Mouse (Mus musculus) cerebellum, adult 8-10 months (tissue): ENCODE results near the gene Gm13271.
"Not testable (repeated sequence)": the region's sequence is repeated elsewhere in the genome, so short reads cannot be mapped to it uniquely, and the experiment has no call there.

ENCODE experiments used
- DNase-seq: peaks from one replicate; pipeline ENCODE4 v3.0.0; 2022

Gm13271 gene

DNA sequence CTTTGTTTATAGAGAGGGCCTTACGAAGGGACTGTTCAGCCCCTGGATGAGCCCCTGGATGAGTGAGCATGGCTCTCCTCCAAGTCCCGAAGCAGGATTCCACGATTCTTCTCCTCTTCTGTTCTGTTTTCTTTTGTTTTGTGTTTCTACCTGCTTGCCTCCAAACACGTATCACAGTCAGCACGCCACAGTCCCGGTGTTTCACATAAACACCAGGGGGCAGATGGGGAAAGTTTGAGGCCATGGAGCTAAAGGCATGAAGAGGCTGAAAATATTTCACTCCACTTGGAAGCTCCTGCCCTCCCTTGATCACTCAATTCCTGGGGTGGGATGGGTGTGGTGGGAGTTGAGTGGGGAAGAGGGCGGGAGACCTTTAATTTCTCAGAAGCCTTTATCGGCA lies 7.1 kb downstream of the Gm13271 start:
- DNase-seq = peak; percentile 83

DNA sequence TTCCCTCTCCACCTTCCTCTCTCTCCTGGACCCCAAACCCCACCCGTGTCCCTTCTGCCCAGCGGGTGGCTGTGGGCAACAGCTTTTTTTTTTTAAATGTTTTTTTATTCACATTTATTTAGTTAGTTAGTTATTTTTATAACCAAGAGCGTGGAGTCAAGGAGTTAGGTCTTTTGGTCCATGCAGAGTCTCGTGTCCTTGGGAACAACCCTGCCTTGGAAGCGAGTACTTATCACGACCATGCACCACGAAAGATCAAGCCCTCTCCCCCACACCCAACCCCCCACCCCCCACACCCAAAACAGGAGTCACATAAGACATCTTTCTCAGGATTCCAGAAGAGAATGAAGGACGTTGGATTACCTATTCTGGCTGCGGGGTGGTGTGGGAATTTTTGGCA lies 7.7 kb downstream of the Gm13271 start:
- peak; percentile 33 for DNase-seq

DNA sequence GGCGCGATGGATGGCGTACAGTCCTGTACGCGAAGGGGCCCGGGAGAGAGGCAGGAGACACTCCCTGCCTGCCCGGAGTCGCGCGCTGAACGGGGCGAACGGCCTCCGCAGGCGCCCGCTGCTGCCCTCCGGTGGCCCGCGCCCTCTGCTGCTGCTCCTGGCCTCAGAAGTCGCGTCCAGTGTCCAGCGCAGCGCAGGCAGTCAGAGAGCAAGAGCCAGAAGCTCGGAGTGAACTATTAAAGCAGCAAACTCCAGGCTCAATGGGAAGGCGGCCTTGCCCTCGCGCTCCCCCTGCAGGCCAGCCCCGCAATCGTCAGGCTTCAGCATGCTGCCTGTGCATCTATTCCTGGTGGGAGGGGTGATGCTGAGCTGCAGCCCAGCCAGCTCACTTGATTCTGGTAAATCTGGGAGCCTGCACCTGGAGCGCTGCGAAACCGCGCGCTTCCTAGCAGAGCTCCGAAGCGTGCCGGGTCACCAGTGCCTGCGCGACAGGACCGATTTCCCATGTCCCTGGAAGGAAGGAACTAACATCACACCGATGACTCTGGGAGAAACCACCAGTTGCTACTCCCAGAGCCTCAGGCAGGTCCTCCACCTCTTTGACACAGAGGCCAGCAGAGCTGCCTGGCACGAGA lies 8.8 kb downstream of the Gm13271 start:
- peak; percentile 37 for DNase-seq

DNA sequence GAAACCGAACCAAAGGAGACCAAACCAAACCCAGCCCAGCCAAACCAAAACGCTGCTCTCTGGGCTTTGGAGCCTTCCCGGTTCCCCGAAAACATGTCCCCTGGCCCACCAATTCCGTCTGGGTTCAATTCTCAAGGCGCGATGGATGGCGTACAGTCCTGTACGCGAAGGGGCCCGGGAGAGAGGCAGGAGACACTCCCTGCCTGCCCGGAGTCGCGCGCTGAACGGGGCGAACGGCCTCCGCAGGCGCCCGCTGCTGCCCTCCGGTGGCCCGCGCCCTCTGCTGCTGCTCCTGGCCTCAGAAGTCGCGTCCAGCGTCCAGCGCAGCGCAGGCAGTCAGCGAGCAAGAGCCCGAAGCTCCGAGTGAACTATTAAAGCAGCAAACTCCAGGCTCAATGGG lies 18.9 kb downstream of the Gm13271 start, which contains the start of gene Gm13290:
Gm13290 (plus strand) TSS at position 301 of the 400 bp plus-strand sequence.
- not testable (repeated sequence) for DNase-seq

DNA sequence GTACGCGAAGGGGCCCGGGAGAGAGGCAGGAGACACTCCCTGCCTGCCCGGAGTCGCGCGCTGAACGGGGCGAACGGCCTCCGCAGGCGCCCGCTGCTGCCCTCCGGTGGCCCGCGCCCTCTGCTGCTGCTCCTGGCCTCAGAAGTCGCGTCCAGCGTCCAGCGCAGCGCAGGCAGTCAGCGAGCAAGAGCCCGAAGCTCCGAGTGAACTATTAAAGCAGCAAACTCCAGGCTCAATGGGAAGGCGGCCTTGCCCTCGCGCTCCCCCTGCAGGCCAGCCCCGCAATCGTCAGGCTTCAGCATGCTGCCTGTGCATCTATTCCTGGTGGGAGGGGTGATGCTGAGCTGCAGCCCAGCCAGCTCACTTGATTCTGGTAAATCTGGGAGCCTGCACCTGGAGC lies 22.0 kb downstream of the Gm13271 start, which contains the start of gene Gm13289:
Gm13289 (plus strand) TSS at position 301 of the 400 bp plus-strand sequence.
- DNase-seq = not testable (repeated sequence)

DNA sequence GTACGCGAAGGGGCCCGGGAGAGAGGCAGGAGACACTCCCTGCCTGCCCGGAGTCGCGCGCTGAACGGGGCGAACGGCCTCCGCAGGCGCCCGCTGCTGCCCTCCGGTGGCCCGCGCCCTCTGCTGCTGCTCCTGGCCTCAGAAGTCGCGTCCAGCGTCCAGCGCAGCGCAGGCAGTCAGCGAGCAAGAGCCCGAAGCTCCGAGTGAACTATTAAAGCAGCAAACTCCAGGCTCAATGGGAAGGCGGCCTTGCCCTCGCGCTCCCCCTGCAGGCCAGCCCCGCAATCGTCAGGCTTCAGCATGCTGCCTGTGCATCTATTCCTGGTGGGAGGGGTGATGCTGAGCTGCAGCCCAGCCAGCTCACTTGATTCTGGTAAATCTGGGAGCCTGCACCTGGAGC lies 24.9 kb downstream of the Gm13271 start, which contains the start of gene Gm13272:
Gm13272 (plus strand) TSS at position 301 of the 400 bp plus-strand sequence.
- DNase-seq = not testable (repeated sequence)

DNA sequence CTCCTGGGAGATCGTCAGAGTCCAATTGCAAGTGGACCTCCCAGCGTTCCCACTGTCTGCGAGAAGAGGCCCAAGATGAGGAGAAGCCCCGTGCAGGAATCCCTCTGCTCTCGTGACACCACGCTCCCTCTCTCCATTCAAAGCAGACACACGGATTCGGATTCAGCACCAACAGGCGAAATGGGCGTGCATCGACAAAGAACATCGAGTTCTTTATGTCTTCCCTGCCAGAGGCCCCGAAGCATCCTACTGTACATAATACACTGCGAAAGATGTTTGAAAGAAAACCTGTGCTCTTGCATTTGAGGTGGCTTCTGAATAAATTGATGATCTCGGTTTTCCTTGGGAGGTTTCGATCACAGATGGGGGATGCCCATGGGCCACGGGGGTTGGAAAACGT lies 25.7 kb downstream of the Gm13271 start:
- DNase-seq = not testable (repeated sequence)

DNA sequence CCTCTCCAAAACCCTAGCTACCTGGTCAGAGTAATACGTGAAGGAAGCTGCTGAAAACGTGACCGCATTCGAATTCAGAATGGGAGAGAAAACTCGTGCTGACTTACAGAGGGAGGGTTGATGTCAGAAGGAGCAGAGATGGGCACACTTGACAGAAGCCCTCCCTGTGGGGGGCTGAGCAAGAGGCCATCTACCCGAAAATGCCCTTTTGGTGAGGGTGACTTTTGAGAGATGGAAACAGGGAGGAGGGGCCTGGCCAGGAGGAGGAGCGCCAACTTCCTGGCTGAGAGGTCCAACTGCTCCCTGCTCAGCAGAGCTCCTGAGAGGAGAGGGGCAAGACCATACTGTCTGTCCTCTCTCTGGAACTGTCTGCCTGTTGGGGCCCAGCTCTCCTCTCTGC lies 27.2 kb downstream of the Gm13271 start, which contains the start of gene Ifnz:
Ifnz (plus strand) TSS at position 301 of the 400 bp plus-strand sequence.
- DNase-seq = not testable (repeated sequence)

DNA sequence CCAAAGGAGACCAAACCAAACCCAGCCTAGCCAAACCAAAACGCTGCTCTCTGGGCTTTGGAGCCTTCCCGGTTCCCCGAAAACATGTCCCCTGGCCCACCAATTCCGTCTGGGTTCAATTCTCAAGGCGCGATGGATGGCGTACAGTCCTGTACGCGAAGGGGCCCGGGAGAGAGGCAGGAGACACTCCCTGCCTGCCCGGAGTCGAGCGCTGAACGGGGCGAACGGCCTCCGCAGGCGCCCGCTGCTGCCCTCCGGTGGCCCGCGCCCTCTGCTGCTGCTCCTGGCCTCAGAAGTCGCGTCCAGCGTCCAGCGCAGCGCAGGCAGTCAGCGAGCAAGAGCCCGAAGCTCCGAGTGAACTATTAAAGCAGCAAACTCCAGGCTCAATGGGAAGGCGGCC lies 27.7 kb downstream of the Gm13271 start:
- DNase-seq = not testable (repeated sequence)

DNA sequence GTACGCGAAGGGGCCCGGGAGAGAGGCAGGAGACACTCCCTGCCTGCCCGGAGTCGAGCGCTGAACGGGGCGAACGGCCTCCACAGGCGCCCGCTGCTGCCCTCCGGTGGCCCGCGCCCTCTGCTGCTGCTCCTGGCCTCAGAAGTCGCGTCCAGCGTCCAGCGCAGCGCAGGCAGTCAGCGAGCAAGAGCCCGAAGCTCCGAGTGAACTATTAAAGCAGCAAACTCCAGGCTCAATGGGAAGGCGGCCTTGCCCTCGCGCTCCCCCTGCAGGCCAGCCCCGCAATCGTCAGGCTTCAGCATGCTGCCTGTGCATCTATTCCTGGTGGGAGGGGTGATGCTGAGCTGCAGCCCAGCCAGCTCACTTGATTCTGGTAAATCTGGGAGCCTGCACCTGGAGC lies 30.7 kb downstream of the Gm13271 start, which contains the start of gene Gm13276:
Gm13276 (plus strand) TSS at position 301 of the 400 bp plus-strand sequence.
- not testable (repeated sequence) for DNase-seq

DNA sequence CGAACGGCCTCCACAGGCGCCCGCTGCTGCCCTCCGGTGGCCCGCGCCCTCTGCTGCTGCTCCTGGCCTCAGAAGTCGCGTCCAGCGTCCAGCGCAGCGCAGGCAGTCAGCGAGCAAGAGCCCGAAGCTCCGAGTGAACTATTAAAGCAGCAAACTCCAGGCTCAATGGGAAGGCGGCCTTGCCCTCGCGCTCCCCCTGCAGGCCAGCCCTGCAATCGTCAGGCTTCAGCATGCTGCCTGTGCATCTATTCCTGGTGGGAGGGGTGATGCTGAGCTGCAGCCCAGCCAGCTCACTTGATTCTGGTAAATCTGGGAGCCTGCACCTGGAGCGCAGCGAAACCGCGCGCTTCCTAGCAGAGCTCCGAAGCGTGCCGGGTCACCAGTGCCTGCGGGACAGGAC lies 33.7 kb downstream of the Gm13271 start, which contains the start of gene Gm13277:
Gm13277 (plus strand) TSS at position 231 of the 400 bp plus-strand sequence.
- peak; percentile 63 for DNase-seq

DNA sequence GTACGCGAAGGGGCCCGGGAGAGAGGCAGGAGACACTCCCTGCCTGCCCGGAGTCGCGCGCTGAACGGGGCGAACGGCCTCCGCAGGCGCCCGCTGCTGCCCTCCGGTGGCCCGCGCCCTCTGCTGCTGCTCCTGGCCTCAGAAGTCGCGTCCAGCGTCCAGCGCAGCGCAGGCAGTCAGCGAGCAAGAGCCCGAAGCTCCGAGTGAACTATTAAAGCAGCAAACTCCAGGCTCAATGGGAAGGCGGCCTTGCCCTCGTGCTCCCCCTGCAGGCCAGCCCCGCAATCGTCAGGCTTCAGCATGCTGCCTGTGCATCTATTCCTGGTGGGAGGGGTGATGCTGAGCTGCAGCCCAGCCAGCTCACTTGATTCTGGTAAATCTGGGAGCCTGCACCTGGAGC lies 36.6 kb downstream of the Gm13271 start, which contains the start of gene Gm13278:
Gm13278 (plus strand) TSS at position 301 of the 400 bp plus-strand sequence.
- not testable (repeated sequence) for DNase-seq

DNA sequence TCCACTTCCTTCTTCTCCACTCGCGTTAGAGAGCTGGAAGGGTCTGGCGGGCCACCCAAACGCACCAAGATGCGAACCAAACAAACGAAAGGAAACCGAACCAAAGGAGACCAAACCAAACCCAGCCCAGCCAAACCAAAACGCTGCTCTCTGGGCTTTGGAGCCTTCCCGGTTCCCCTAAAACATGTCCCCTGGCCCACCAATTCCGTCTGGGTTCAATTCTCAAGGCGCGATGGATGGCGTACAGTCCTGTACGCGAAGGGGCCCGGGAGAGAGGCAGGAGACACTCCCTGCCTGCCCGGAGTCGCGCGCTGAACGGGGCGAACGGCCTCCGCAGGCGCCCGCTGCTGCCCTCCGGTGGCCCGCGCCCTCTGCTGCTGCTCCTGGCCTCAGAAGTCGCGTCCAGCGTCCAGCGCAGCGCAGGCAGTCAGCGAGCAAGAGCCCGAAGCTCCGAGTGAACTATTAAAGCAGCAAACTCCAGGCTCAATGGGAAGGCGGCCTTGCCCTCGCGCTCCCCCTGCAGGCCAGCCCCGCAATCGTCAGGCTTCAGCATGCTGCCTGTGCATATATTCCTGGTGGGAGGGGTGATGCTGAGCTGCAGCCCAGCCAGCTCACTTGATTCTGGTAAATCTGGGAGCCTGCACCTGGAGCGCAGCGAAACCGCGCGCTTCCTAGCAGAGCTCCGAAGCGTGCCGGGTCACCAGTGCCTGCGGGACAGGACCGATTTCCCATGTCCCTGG lies 39.4 kb downstream of the Gm13271 start, which contains the start of gene Gm13275:
Gm13275 (plus strand) TSS at position 552 of the 740 bp plus-strand sequence.
- DNase-seq = peak; percentile 85

DNA sequence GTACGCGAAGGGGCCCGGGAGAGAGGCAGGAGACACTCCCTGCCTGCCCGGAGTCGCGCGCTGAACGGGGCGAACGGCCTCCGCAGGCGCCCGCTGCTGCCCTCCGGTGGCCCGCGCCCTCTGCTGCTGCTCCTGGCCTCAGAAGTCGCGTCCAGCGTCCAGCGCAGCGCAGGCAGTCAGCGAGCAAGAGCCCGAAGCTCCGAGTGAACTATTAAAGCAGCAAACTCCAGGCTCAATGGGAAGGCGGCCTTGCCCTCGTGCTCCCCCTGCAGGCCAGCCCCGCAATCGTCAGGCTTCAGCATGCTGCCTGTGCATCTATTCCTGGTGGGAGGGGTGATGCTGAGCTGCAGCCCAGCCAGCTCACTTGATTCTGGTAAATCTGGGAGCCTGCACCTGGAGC lies 42.4 kb downstream of the Gm13271 start, which contains the start of gene Gm13279:
Gm13279 (plus strand) TSS at position 301 of the 400 bp plus-strand sequence.
- not testable (repeated sequence) for DNase-seq

DNA sequence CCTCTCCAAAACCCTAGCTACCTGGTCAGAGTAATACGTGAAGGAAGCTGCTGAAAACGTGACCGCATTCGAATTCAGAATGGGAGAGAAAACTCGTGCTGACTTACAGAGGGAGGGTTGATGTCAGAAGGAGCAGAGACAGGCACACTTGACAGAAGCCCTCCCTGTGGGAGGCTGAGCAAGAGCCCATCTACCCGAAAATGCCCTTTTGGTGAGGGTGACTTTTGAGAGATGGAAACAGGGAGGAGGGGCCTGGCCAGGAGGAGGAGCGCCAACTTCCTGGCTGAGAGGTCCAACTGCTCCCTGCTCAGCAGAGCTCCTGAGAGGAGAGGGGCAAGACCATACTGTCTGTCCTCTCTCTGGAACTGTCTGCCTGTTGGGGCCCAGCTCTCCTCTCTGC lies 44.7 kb downstream of the Gm13271 start, which contains the start of gene Gm13285:
Gm13285 (plus strand) TSS at position 301 of the 400 bp plus-strand sequence.
- not testable (repeated sequence) for DNase-seq

DNA sequence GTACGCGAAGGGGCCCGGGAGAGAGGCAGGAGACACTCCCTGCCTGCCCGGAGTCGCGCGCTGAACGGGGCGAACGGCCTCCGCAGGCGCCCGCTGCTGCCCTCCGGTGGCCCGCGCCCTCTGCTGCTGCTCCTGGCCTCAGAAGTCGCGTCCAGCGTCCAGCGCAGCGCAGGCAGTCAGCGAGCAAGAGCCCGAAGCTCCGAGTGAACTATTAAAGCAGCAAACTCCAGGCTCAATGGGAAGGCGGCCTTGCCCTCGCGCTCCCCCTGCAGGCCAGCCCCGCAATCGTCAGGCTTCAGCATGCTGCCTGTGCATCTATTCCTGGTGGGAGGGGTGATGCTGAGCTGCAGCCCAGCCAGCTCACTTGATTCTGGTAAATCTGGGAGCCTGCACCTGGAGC lies 48.3 kb downstream of the Gm13271 start, which contains the start of gene Gm13287:
Gm13287 (plus strand) TSS at position 301 of the 400 bp plus-strand sequence.
- not testable (repeated sequence) for DNase-seq
